Mouse (Mus musculus) limb, embryonic 10.5 days (tissue): ENCODE results near the gene Gpr137c. TPM values are rescaled to one million over a fixed set of nuclear protein-coding genes. Genes with fewer than 3 reads are reported as not detected.

Source experiments
- DNase-seq: peaks from one replicate; pipeline ENCODE4 v3.0.0-alpha.2; 2017; ENCODE audit warnings: low spot score
- H3K27ac ChIP-seq: fragments of 300-500 bp; sonication (generic); 2 replicates; pipeline ENCODE4 v1.5.1; 2016; ENCODE audit warnings: mild to moderate bottlenecking
- H3K27me3 ChIP-seq: fragments of 300-500 bp; sonication (generic); 2 replicates; pipeline ENCODE4 v1.6.1; 2016; ENCODE audit warnings: low read depth, mild to moderate bottlenecking; ENCODE audit not compliant: poor library complexity, severe bottlenecking
- H3K36me3 ChIP-seq: fragments of 300-500 bp; sonication (generic); 2 replicates; pipeline ENCODE4 v1.6.1; 2016; ENCODE audit warnings: mild to moderate bottlenecking, moderate library complexity
- H3K4me1 ChIP-seq: fragments of 300-500 bp; sonication (generic); 2 replicates; pipeline ENCODE4 v1.6.1; 2016
- H3K4me3 ChIP-seq: fragments of 300-500 bp; sonication (generic); 2 replicates; pipeline ENCODE4 v1.5.1; 2016; ENCODE audit warnings: mild to moderate bottlenecking, moderate library complexity
- H3K9me3 ChIP-seq: fragments of 300-500 bp; sonication (generic); replicated peaks from 2 replicates; pipeline ENCODE4 v1.6.1; 2016; ENCODE audit warnings: mild to moderate bottlenecking
- WGBS: fragments of 180-500 bp; shearing (Covaris S2); methylation state at CpG from one replicate; pipeline ENCODE4 v1.1.7; 2016; 5-methylcytosine and 5-hydroxymethylcytosine counted together
- polyA plus RNA-seq: library from polyadenylated mRNA; unstranded; fragments of >200 nt; fragmentation: Nextera tagmentation; extraction: Ambion mirVana; gene quantifications from 2 replicates; pipeline ENCODE4 v1.2.1, GENCODE M21; 2016

The Gpr137c gene
- polyA plus RNA-seq, 1 experiment from 2014 or later = 2.1 TPM

GRCm38 (mm10) chr14:45220090-45220956 lies 806 bp downstream of the Gpr137c start, which contains the start of gene Txndc16:
TSS of gene Txndc16 (minus strand) at chr14:45220328.
- no peaks in the 10 kb centered on the region for H3K36me3 ChIP-seq
- 0 out of 2 replicates have a peak, but pooled peaks cover 4% of the 10 kb centered on the region for H3K27me3 ChIP-seq
- peak within 1 kb of the TSS; percentile 83 for H3K4me3 ChIP-seq
- no peaks in the 10 kb centered on the region for H3K9me3 ChIP-seq
- peak within 1 kb of the TSS; percentile 93 for H3K27ac ChIP-seq
- peaks cover 8% of the 10 kb centered on the region; the same call in 1 of the 2 replicates for H3K4me1 ChIP-seq
- WGBS = under 1% methylated on average over 59 of the region's 59 CpGs
- DNase-seq = peak; percentile 81

- Histone ChIP-seq H3K9me3 (no peaks in the 10 kb centered on the region), H3K27ac (peak overlapping the region; percentile 93), H3K36me3 (no peaks in the 10 kb centered on the region), H3K4me1 (peaks cover 8% of the 10 kb centered on the region; the same call in 1 of the 2 replicates), H3K4me3 (peak overlapping the region; percentile 83), H3K27me3 (0 out of 2 replicates have a peak, but pooled peaks cover 4% of the 10 kb centered on the region)
- no peak for DNase-seq
- WGBS = 14% methylated on average over 11 of the region's 11 CpGs
Measured at GRCm38 (mm10) chr14:45220957-45221630, 1.6 kb downstream of the Gpr137c start.

- Histone ChIP-seq H3K9me3 (no peaks in the 10 kb centered on the region), H3K27me3 (no peaks in the 10 kb centered on the region), H3K36me3 (no peaks in the 10 kb centered on the region), H3K4me1 (no peaks in the 10 kb centered on the region), H3K27ac (no peak overlapping the region), H3K4me3 (no peak overlapping the region)
- DNase-seq = no peak
- 74% methylated on average over 2 of the region's 2 CpGs for WGBS
Measured at GRCm38 (mm10) chr14:45239042-45239441, 19.5 kb downstream of the Gpr137c start.

GRCm38 (mm10) chr14:45241613-45242012 lies 22.1 kb downstream of the Gpr137c start:
- Histone ChIP-seq H3K4me3 (no peak overlapping the region), H3K36me3 (no peaks in the 10 kb centered on the region), H3K4me1 (no peaks in the 10 kb centered on the region), H3K27ac (no peak overlapping the region), H3K27me3 (no peaks in the 10 kb centered on the region), H3K9me3 (no peaks in the 10 kb centered on the region)
- DNase-seq = no peak
- WGBS = 46% methylated on average over 1 of the region's 1 CpGs

- Histone ChIP-seq H3K27me3 (no peaks in the 10 kb centered on the region), H3K27ac (no peak overlapping the region), H3K4me3 (no peak overlapping the region), H3K9me3 (no peaks in the 10 kb centered on the region), H3K36me3 (no peaks in the 10 kb centered on the region), H3K4me1 (no peaks in the 10 kb centered on the region)
- 93% methylated on average over 4 of the region's 4 CpGs for WGBS
- DNase-seq = no peak
Measured at GRCm38 (mm10) chr14:45251548-45252076, 32.1 kb downstream of the Gpr137c start.

GRCm38 (mm10) chr14:45263831-45264592 lies 44.5 kb downstream of the Gpr137c start:
- no peaks in the 10 kb centered on the region for H3K36me3 ChIP-seq
- H3K4me3 ChIP-seq = no peak overlapping the region
- H3K4me1 ChIP-seq = no peaks in the 10 kb centered on the region
- no peaks in the 10 kb centered on the region for H3K27me3 ChIP-seq
- DNase-seq = no peak
- no peaks in the 10 kb centered on the region for H3K9me3 ChIP-seq
- WGBS = 83% methylated on average over 3 of the region's 3 CpGs
- no peak overlapping the region for H3K27ac ChIP-seq

- no peak overlapping the region for H3K27ac ChIP-seq
- 86% methylated on average over 6 of the region's 6 CpGs for WGBS
- H3K36me3 ChIP-seq = no peaks in the 10 kb centered on the region
- H3K9me3 ChIP-seq = no peaks in the 10 kb centered on the region
- no peak overlapping the region for H3K4me3 ChIP-seq
- no peaks in the 10 kb centered on the region for H3K27me3 ChIP-seq
- no peaks in the 10 kb centered on the region for H3K4me1 ChIP-seq
- no peak for DNase-seq
Measured at GRCm38 (mm10) chr14:45275816-45276215, 56.3 kb downstream of the Gpr137c start.

GRCm38 (mm10) chr14:45282066-45282465 lies 62.5 kb downstream of the Gpr137c start:
- no peaks in the 10 kb centered on the region for H3K27me3 ChIP-seq
- no peak for DNase-seq
- H3K4me1 ChIP-seq = no peaks in the 10 kb centered on the region
- H3K4me3 ChIP-seq = no peak overlapping the region
- no peak overlapping the region for H3K27ac ChIP-seq
- no peaks in the 10 kb centered on the region for H3K9me3 ChIP-seq
- H3K36me3 ChIP-seq = peaks cover 3% of the 10 kb centered on the region; the same call in 1 of the 2 replicates
- 92% methylated on average over 3 of the region's 3 CpGs for whole genome bisulfite sequencing

GRCm38 (mm10) chr14:45291608-45292007 lies 72.1 kb downstream of the Gpr137c start:
- no peak for DNase-seq
- H3K36me3 ChIP-seq = peaks cover 18% of the 10 kb centered on the region
- no peak overlapping the region for H3K4me3 ChIP-seq
- H3K27me3 ChIP-seq = no peaks in the 10 kb centered on the region
- H3K9me3 ChIP-seq = no peaks in the 10 kb centered on the region
- 80% methylated on average over 4 of the region's 4 CpGs for WGBS
- no peaks in the 10 kb centered on the region for H3K4me1 ChIP-seq
- H3K27ac ChIP-seq = no peak overlapping the region

GRCm38 (mm10) chr14:45303939-45304338 lies 84.4 kb downstream of the Gpr137c start:
- Histone ChIP-seq H3K4me1 (no peaks in the 10 kb centered on the region), H3K9me3 (no peaks in the 10 kb centered on the region), H3K4me3 (no peak overlapping the region), H3K27ac (no peak overlapping the region), H3K27me3 (no peaks in the 10 kb centered on the region), H3K36me3 (peaks cover 25% of the 10 kb centered on the region)
- WGBS = 80% methylated on average over 4 of the region's 4 CpGs
- no peak for DNase-seq

- Histone ChIP-seq H3K36me3 (peaks cover 20% of the 10 kb centered on the region), H3K4me1 (no peaks in the 10 kb centered on the region), H3K4me3 (no peak overlapping the region), H3K27me3 (no peaks in the 10 kb centered on the region), H3K27ac (no peak overlapping the region), H3K9me3 (no peaks in the 10 kb centered on the region)
- 71% methylated on average over 4 of the region's 4 CpGs for WGBS
- DNase-seq = no peak
Measured at GRCm38 (mm10) chr14:45304389-45304788, 84.9 kb downstream of the Gpr137c start.

- H3K27ac ChIP-seq = no peak overlapping the region
- H3K36me3 ChIP-seq = 0 out of 2 replicates have a peak, but pooled peaks cover 6% of the 10 kb centered on the region
- H3K27me3 ChIP-seq = no peaks in the 10 kb centered on the region
- H3K4me3 ChIP-seq = no peak overlapping the region
- H3K4me1 ChIP-seq = no peaks in the 10 kb centered on the region
- no peaks in the 10 kb centered on the region for H3K9me3 ChIP-seq
- WGBS = 93% methylated on average over 5 of the region's 5 CpGs
- no peak for DNase-seq
Measured at GRCm38 (mm10) chr14:45305852-45306251, 86.3 kb downstream of the Gpr137c start.
